Mouse (Mus musculus): ENCODE results near the gene Casp3. TPM values are rescaled to one million over a fixed set of nuclear protein-coding genes. Genes with fewer than 3 reads are reported as not detected.

The Casp3 gene
- polyA plus RNA-seq (2014; fragmentation: Illumina TruSeq; extraction: RNeasy Lipid Tissue Mini Kit (QIAGEN cat#74804); ENCODE audit: insufficient read depth, low read depth, low replicate concordance): 9.0 TPM

DNA sequence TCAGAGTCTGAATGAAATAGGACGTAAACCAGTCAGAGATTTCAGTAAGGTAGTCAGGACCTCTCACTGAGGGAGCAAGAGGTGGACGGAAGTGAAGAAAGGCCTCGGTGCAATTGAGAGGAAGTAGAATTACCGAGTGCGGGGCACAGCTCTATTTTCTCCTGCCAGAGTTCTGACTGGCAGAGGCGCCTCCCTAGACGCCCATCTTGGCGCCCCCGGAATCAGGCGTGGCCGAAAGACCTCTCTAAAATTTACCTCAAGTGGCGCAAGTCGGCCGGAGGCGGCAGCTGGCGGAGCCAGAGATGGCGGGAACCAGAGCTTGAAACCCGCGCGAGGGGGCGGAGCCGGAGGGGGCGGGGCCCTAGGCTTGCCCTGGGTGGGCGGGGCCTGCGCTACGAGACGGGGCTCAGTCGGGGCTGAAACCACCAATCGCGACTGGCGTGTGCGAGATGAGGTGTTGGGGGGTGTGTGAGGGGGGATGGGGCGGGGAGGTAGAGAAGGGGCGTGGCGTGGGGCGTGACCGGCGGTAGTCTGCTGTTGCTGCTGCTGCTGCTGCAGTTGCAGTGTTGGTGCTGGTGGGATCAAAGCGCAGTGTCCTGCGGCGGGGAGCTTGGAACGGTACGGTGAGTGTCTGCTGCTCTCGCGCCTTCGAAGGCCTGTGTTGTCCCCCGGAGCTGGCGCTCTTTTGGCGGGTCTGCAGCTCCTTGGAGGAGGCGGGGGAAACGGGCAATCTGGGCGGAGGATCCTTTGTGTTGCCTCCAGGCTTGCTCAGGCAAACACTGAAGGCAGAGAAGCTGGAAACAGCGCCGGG lies at the start of gene Casp3, which contains the start of gene Primpol:
Gene Casp3 (plus strand): TSS at position 413 of the 811 bp plus-strand sequence.
Gene Primpol (minus strand): TSS at position 334 of the 811 bp plus-strand sequence.

Other genes with a start within 250 kb of the Casp3 start
- 24.5 TPM for gene Acsl1, start 146.3 kb upstream of the Casp3 start, polyA plus RNA-seq (2014; fragmentation: Illumina TruSeq; extraction: RNeasy Lipid Tissue Mini Kit (QIAGEN cat#74804); ENCODE audit: insufficient read depth, low read depth, low replicate concordance)
- 2.0 TPM for gene Cenpu, start 65.3 kb upstream of the Casp3 start, polyA plus RNA-seq (2014; fragmentation: Illumina TruSeq; extraction: RNeasy Lipid Tissue Mini Kit (QIAGEN cat#74804); ENCODE audit: insufficient read depth, low read depth, low replicate concordance)
- gene Primpol, start 79 bp upstream of the Casp3 start, polyA plus RNA-seq (2014; fragmentation: Illumina TruSeq; extraction: RNeasy Lipid Tissue Mini Kit (QIAGEN cat#74804); ENCODE audit: insufficient read depth, low read depth, low replicate concordance): 3.0 TPM
- 24.9 TPM for gene Irf2, start 122.4 kb downstream of the Casp3 start, polyA plus RNA-seq (2014; fragmentation: Illumina TruSeq; extraction: RNeasy Lipid Tissue Mini Kit (QIAGEN cat#74804); ENCODE audit: insufficient read depth, low read depth, low replicate concordance)

Measured in lung, adult 10 weeks (tissue).